Mouse (Mus musculus) left cerebral cortex, adult 9 months (tissue): ENCODE measurements at regions not wholly inside any gene's neighbourhood (a gene's known extent, or its start where the extent isn't known, plus 50 kb on each side); places are given as distances from the start of the nearest gene placed in this dataset.

Experiments used
- DNase-seq, 2 experiments: peaks; one replicate each; pipeline ENCODE4 v3.0.0; 2022; ENCODE audit warnings: low spot score in 2 of 2

GRCm38 (mm10) chr11:26881635-26882034, 287.8 kb upstream of the Vrk2 start:
- no peak for DNase-seq
